9 mouse cellular contexts compared by ENCODE assay signal in the genomic region with DNA sequence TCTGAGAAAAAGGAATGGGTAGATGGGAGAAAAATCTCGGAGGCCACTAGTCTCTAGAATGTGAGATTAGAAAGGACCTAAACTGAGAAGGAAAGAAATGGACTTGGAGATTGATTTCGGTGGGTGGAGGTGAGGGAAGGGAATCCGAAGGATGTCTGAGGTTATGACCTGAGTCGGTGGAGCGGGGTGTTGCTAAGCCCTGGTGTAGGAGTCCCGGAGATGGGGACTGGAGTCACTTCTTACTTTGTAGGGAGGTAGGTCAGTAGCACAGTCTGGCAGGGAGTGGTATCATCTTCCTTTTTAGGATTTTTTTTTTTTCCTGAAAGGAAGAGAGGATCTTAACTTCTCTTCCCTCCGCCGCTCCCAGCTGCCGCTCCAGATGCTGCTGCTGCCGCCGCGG. TPM values are rescaled to one million over a fixed set of nuclear protein-coding genes. Genes with fewer than 3 reads are reported as not detected.
DNase-seq lines count a peak whose midpoint lies in the region; ATAC-seq and TF ChIP-seq lines count a peak whose summit lies in the region.
"Had no signal": no experiment of that assay in that cellular context is flagged by ENCODE, and none has a peak within 500 bp of the region (broad histone marks: within the 10 kb centered on the region; RNA-seq: fewer than 3 reads in every experiment).

No protein-coding gene starts in this region.

- WGBS in heart, embryonic 13.5 days = 4% methylated on average over 12 of the region's 12 CpGs
- 3% methylated on average over 12 of the region's 12 CpGs for WGBS in hindbrain, embryonic 11.5 days
- WGBS in midbrain, embryonic 13.5 days = 2% methylated on average over 12 of the region's 12 CpGs

- peak overlapping the region; percentile 94 for H3K4me2 ChIP-seq in heart, embryonic 13.5 days
- H3K4me2 ChIP-seq in hindbrain, embryonic 11.5 days (replicated peaks; ENCODE audit: low read depth, low read length) = peak overlapping the region; percentile 85
- H3K4me2 ChIP-seq in midbrain, embryonic 13.5 days (replicated peaks) = peak overlapping the region; percentile 91

- H3K4me1 ChIP-seq in heart, embryonic 13.5 days = peaks cover 40% of the 10 kb centered on the region
- H3K4me1 ChIP-seq in ES-E14 (ENCODE audit: control insufficient read depth in 2 of 2, insufficient read depth in 2 of 2, low read length in 2 of 2, poor library complexity in 1 of 2) = peaks cover 3 to 6% of the 10 kb centered on the region in 2 experiments; a peak in 1 of 4 replicates
- peaks cover 20% of the 10 kb centered on the region for H3K4me1 ChIP-seq in hindbrain, embryonic 11.5 days (replicated peaks; ENCODE audit: control insufficient read depth, insufficient read depth, low read length)
- peaks cover 48% of the 10 kb centered on the region for H3K4me1 ChIP-seq in midbrain, embryonic 13.5 days (replicated peaks)

- H3K9me3 ChIP-seq in heart, embryonic 13.5 days = no peaks in the 10 kb centered on the region
- no peaks in the 10 kb centered on the region for H3K9me3 ChIP-seq in ES-E14 (ENCODE audit: control insufficient read depth, insufficient read depth, low read depth, low read length)
- no peaks in the 10 kb centered on the region for H3K9me3 ChIP-seq in hindbrain, embryonic 11.5 days (ENCODE audit: control insufficient read depth, low read length)
- no peaks in the 10 kb centered on the region for H3K9me3 ChIP-seq in midbrain, embryonic 13.5 days

- intact Hi-C loops in heart, postnatal 36 days (cut with DNase I) = loop anchor here (10.0 kb wide), 2 partner anchors 188 to 258 kb away; partner anchors contain the start of gene Rpl28

- ATAC-seq in heart, embryonic 13.5 days (ENCODE audit: extremely low read depth, insufficient number of reproducible peaks, low FRiP score, low TSS enrichment) = no peak
- ATAC-seq in hindbrain, embryonic 11.5 days (ENCODE audit: low FRiP score) = no peak
- ATAC-seq in midbrain, embryonic 13.5 days = no peak

- no peak for DNase-seq in heart, postnatal 36 days
- DNase-seq in ES-E14 (ENCODE audit: low read depth, low spot score) = no peak
- peak; percentile 36 for DNase-seq in hindbrain, embryonic 11.5 days (ENCODE audit: low spot score)
- no peak for DNase-seq in thymus, postnatal 14 days
- no peak for DNase-seq in layer of hippocampus, postnatal 14 days (ENCODE audit: low spot score in 2 of 2)
- no peak for DNase-seq in layer of hippocampus, adult 11-12 months (ENCODE audit: low spot score)

- peak overlapping the region; percentile 94 for H3K9ac ChIP-seq in heart, embryonic 13.5 days
- H3K9ac ChIP-seq in ES-E14 (ENCODE audit: insufficient read depth, low read depth, low read length, poor library complexity, severe bottlenecking) = peak overlapping the region; percentile 87
- H3K9ac ChIP-seq in hindbrain, embryonic 11.5 days (ENCODE audit: low read depth, low read length) = no peak overlapping the region; the same call in 1 of the 2 replicates
- peak overlapping the region; percentile 89 for H3K9ac ChIP-seq in midbrain, embryonic 13.5 days (replicated peaks)

- peaks cover 58% of the 10 kb centered on the region for H3K27me3 ChIP-seq in heart, embryonic 13.5 days (replicated peaks)
- peaks cover 54% of the 10 kb centered on the region for H3K27me3 ChIP-seq in hindbrain, embryonic 11.5 days (ENCODE audit: control insufficient read depth, insufficient read depth, low read length)
- H3K27me3 ChIP-seq in midbrain, embryonic 13.5 days = peaks cover 54% of the 10 kb centered on the region

- no peaks in the 10 kb centered on the region for H3K36me3 ChIP-seq in heart, embryonic 13.5 days
- H3K36me3 ChIP-seq in ES-E14 (ENCODE audit: control insufficient read depth, insufficient read depth, low read length, poor library complexity, severe bottlenecking) = no peaks in the 10 kb centered on the region
- no peaks in the 10 kb centered on the region for H3K36me3 ChIP-seq in hindbrain, embryonic 11.5 days (ENCODE audit: control insufficient read depth, insufficient read depth, low read length)
- H3K36me3 ChIP-seq in midbrain, embryonic 13.5 days = no peaks in the 10 kb centered on the region

- in situ Hi-C loops in ES-E14 (cut with MboI; ENCODE audit: low sequenced_read_pairs in 2 of 2, unreplicated experiment in 2 of 2) = no loop called here

- H3K4me3 ChIP-seq in heart, embryonic 13.5 days = peak overlapping the region; percentile 82
- H3K4me3 ChIP-seq in ES-E14 (ENCODE audit: insufficient read depth in 1 of 2, low read depth in 1 of 2, low read length in 2 of 2, poor library complexity in 1 of 2, severe bottlenecking in 1 of 2) = peak overlapping the region; percentile 68 to 86
- peak overlapping the region; percentile 76 for H3K4me3 ChIP-seq in hindbrain, embryonic 11.5 days (ENCODE audit: low read depth, low read length)
- H3K4me3 ChIP-seq in midbrain, embryonic 13.5 days (replicated peaks) = peak overlapping the region; percentile 77

- H3K27ac ChIP-seq in heart, embryonic 13.5 days (replicated peaks) = no peak overlapping the region
- no peak overlapping the region for H3K27ac ChIP-seq in ES-E14 (ENCODE audit: insufficient read depth, low read depth, low read length, poor library complexity, severe bottlenecking)
- no peak overlapping the region for H3K27ac ChIP-seq in hindbrain, embryonic 11.5 days (ENCODE audit: low read depth, low read length)
- no peak overlapping the region for H3K27ac ChIP-seq in midbrain, embryonic 13.5 days

TF ChIP-seq in ES-E14, 5 proteins besides CTCF, POLR2A, EP300 and RAD21:
- TF ChIP-seq MAFK (IDR thresholded peaks at IDR 0.05; ENCODE audit: insufficient read depth, low read depth, low read length) (no peak), CHD2 (IDR thresholded peaks at IDR 0.05; ENCODE audit: low read depth, low read length) (no peak), HCFC1 (IDR thresholded peaks at IDR 0.05; ENCODE audit: borderline replicate concordance, insufficient read depth, low read length) (no peak), ZC3H11A (IDR thresholded peaks at IDR 0.05; ENCODE audit: borderline replicate concordance, low read depth, low read length) (no peak), ZNF384 (IDR thresholded peaks at IDR 0.05; ENCODE audit: low read depth, low read length) (no peak)

RNA-seq across cellular contexts. Expression of gene Zfp580, which starts 1.1 kb away (rescaled TPM):
- polyA plus RNA-seq in heart, embryonic 13.5 days (2015; fragmentation: Nextera tagmentation; extraction: Ambion mirVana) = 16.4 and 18.7 TPM in 2 replicates
- total RNA-seq in heart, postnatal 36 days (2021) = 1 to 10 TPM; 5.6 to 5.7 TPM
- 2.6 and 3.3 TPM in 2 replicates for total RNA-seq in ES-E14 (2012; rRNA removed)
- 32.4 and 37.5 TPM in 2 replicates for polyA plus RNA-seq in hindbrain, embryonic 11.5 days (2014; fragmentation: Nextera tagmentation; extraction: Ambion mirVana)
- 70.1 and 72.8 TPM in 2 replicates for polyA plus RNA-seq in midbrain, embryonic 13.5 days (2015; fragmentation: Nextera tagmentation; extraction: Ambion mirVana)
- 10 to 100 TPM; 57.8 to 63.2 TPM for total RNA-seq in layer of hippocampus, postnatal 14 days (2021)

RNA-seq across cellular contexts. Expression of gene U2af2, which starts 9.5 kb away (rescaled TPM):
- 69.8 and 77.4 TPM in 2 replicates for polyA plus RNA-seq in heart, embryonic 13.5 days (2015; fragmentation: Nextera tagmentation; extraction: Ambion mirVana)
- total RNA-seq in heart, postnatal 36 days (2021) = 10 to 100 TPM; 62.4 to 70.8 TPM
- total RNA-seq in ES-E14 (2012; rRNA removed) = 222 and 262 TPM in 2 replicates
- 161 and 162 TPM in 2 replicates for polyA plus RNA-seq in hindbrain, embryonic 11.5 days (2014; fragmentation: Nextera tagmentation; extraction: Ambion mirVana)
- polyA plus RNA-seq in midbrain, embryonic 13.5 days (2015; fragmentation: Nextera tagmentation; extraction: Ambion mirVana) = 121 and 128 TPM in 2 replicates
- 100 to 1,000 TPM; 163 to 176 TPM for total RNA-seq in layer of hippocampus, postnatal 14 days (2021)

RNA-seq across cellular contexts. Expression of gene Zfp784, which starts 14.2 kb away (rescaled TPM):
- 5.4 and 5.7 TPM in 2 replicates for polyA plus RNA-seq in heart, embryonic 13.5 days (2015; fragmentation: Nextera tagmentation; extraction: Ambion mirVana)
- total RNA-seq in heart, postnatal 36 days (2021) = 1 to 10 TPM; 5.2 to 6.1 TPM
- 0.58 and 0.71 TPM in 2 replicates for total RNA-seq in ES-E14 (2012; rRNA removed)
- polyA plus RNA-seq in hindbrain, embryonic 11.5 days (2014; fragmentation: Nextera tagmentation; extraction: Ambion mirVana) = 3.1 and 4.3 TPM in 2 replicates
- polyA plus RNA-seq in midbrain, embryonic 13.5 days (2015; fragmentation: Nextera tagmentation; extraction: Ambion mirVana) = 10.5 and 11.2 TPM in 2 replicates
- total RNA-seq in layer of hippocampus, postnatal 14 days (2021) = 1 to 10 TPM; 5.3 to 7.0 TPM

RNA-seq across cellular contexts. Expression of gene 4632433K11Rik, which starts 18.5 kb away (rescaled TPM):
- polyA plus RNA-seq in heart, embryonic 13.5 days (2015; fragmentation: Nextera tagmentation; extraction: Ambion mirVana) = not detected in 2 replicates
- total RNA-seq in heart, postnatal 36 days (2021) = not detected
- total RNA-seq in ES-E14 (2012; rRNA removed) = not detected in 2 replicates
- polyA plus RNA-seq in hindbrain, embryonic 11.5 days (2014; fragmentation: Nextera tagmentation; extraction: Ambion mirVana) = not detected in 2 replicates
- not detected in 2 replicates for polyA plus RNA-seq in midbrain, embryonic 13.5 days (2015; fragmentation: Nextera tagmentation; extraction: Ambion mirVana)
- not detected for total RNA-seq in layer of hippocampus, postnatal 14 days (2021)
- polyA plus RNA-seq: liver, adult 2 months had no signal

RNA-seq across cellular contexts. Expression of gene Epn1, which starts 27.6 kb away (rescaled TPM):
- 50.2 and 51.4 TPM in 2 replicates for polyA plus RNA-seq in heart, embryonic 13.5 days (2015; fragmentation: Nextera tagmentation; extraction: Ambion mirVana)
- total RNA-seq in heart, postnatal 36 days (2021) = 100 to 1,000 TPM; 176 to 184 TPM
- 51.8 and 59.1 TPM in 2 replicates for total RNA-seq in ES-E14 (2012; rRNA removed)
- polyA plus RNA-seq in hindbrain, embryonic 11.5 days (2014; fragmentation: Nextera tagmentation; extraction: Ambion mirVana) = 54.2 and 55.3 TPM in 2 replicates
- 73.5 and 80.1 TPM in 2 replicates for polyA plus RNA-seq in midbrain, embryonic 13.5 days (2015; fragmentation: Nextera tagmentation; extraction: Ambion mirVana)
- 100 to 1,000 TPM; 479 to 480 TPM for total RNA-seq in layer of hippocampus, postnatal 14 days (2021)

Comparison
In these comparisons a context has a peak if more than half of its experiments do, and no peak if none do; other contexts are left out.
1. RNA of gene Zfp580, which starts 1.1 kb away (total RNA-seq): 57.8 to 63.2 TPM in layer of hippocampus, postnatal 14 days; 5.6 to 5.7 TPM in heart, postnatal 36 days and 2.6 to 3.3 TPM in ES-E14; every median in the first group is over 4 times any median in the second.
2. Peak in every context shown above with its lines, with median percentiles within 50 percentile points of each other: H3K4me2 ChIP-seq and H3K4me3 ChIP-seq.